Mouse (Mus musculus) bone marrow, adult 2 months (tissue): ENCODE data around the gene Zbtb18.

Source experiments
- CTCF ChIP-seq: fragments of 200-500 bp; IDR thresholded peaks from 2 replicates; pipeline ENCODE4 v1.5.1; 2011; ENCODE audit warnings: low read length, control low read depth; ENCODE audit not compliant: control insufficient read depth, insufficient read depth
- POLR2A ChIP-seq: fragments of 200-500 bp; IDR thresholded peaks from 2 replicates; pipeline ENCODE4 v1.6.1; 2011; ENCODE audit warnings: low read depth, mild to moderate bottlenecking, control low read depth, low read length, borderline replicate concordance; ENCODE audit not compliant: control insufficient read depth

- no peak for TF ChIP-seq POLR2A
- TF ChIP-seq CTCF, result no peak
Observed at GRCm38 (mm10) chr1:177468436-177468835, 26.3 kb downstream of the Zbtb18 start.
